Mouse (Mus musculus): ENCODE data around the gene Gm21996. TPM values are rescaled to one million over a fixed set of nuclear protein-coding genes. Genes with fewer than 3 reads are reported as not detected.
"Not testable (repeated sequence)": the region's sequence is repeated elsewhere in the genome, so short reads cannot be mapped to it uniquely, and the experiment has no call there.

Gene Gm21996
- polyA plus RNA-seq (2014; fragmentation: Nextera tagmentation; extraction: Ambion mirVana) = not detected in 2 replicates

GRCm38 (mm10) chrY:89745432-89745831 is at the start of gene Gm21996:
Gene Gm21996, minus strand, starts transcription at chrY:89745532.
- not testable (repeated sequence) for H3K9me3 ChIP-seq (replicated peaks; ENCODE audit: control insufficient read depth, low read length); H3K36me3 ChIP-seq (ENCODE audit: control insufficient read depth, insufficient read depth, low read length); H3K4me1 ChIP-seq (ENCODE audit: control insufficient read depth, insufficient read depth, low read length); DNase-seq (ENCODE audit: low spot score); H3K27me3 ChIP-seq (replicated peaks; ENCODE audit: control insufficient read depth, insufficient read depth, low read length); ATAC-seq; H3K4me2 ChIP-seq (ENCODE audit: low read length); H3K27ac ChIP-seq (ENCODE audit: low read depth, low read length); H3K4me3 ChIP-seq (ENCODE audit: low read depth, low read length); H3K9ac ChIP-seq (ENCODE audit: low read length)
- no CpG with 5 or more reads among the region's 7 CpGs for WGBS
